Mouse (Mus musculus) hindbrain, postnatal 0 days (tissue): ENCODE measurements around the gene Omd. TPM values are rescaled to one million over a fixed set of nuclear protein-coding genes. Genes with fewer than 3 reads are reported as not detected.

Experiments
- ATAC-seq: fragments of 200-750 bp; cut with Nextera tagmentation; 2 replicates; pipeline ENCODE4 v1.8.0; 2017; ENCODE audit warnings: mild to moderate bottlenecking, moderate TSS enrichment, moderate library complexity
- DNase-seq: peaks from one replicate; pipeline ENCODE4 v3.0.0-alpha.2; 2015; ENCODE audit warnings: low spot score
- H3K27ac ChIP-seq: fragments of 300-500 bp; sonication (generic); 2 replicates; pipeline ENCODE4 v1.5.1; 2014; ENCODE audit warnings: mild to moderate bottlenecking
- H3K27me3 ChIP-seq: fragments of 300-500 bp; sonication (generic); 2 replicates; pipeline ENCODE4 v1.6.1; 2014; ENCODE audit warnings: low read length, mixed read lengths; ENCODE audit not compliant: insufficient read depth
- H3K36me3 ChIP-seq: fragments of 300-500 bp; sonication (generic); 2 replicates; pipeline ENCODE4 v1.6.1; 2014; ENCODE audit warnings: low read length, mixed read lengths; ENCODE audit not compliant: insufficient read depth
- H3K4me1 ChIP-seq: fragments of 300-500 bp; sonication (generic); 2 replicates; pipeline ENCODE4 v1.6.1; 2014; ENCODE audit warnings: antibody characterized with exemption, low read length, mixed read lengths; ENCODE audit not compliant: insufficient read depth
- H3K4me2 ChIP-seq: fragments of 300-500 bp; sonication (generic); 2 replicates; pipeline ENCODE4 v1.6.1; 2014; ENCODE audit warnings: low read depth, mild to moderate bottlenecking, low read length, moderate library complexity, mixed read lengths
- H3K4me3 ChIP-seq: fragments of 300-500 bp; sonication (generic); 2 replicates; pipeline ENCODE4 v1.5.1; 2014; ENCODE audit warnings: low read length
- H3K9ac ChIP-seq: fragments of 300-500 bp; sonication (generic); replicated peaks from 2 replicates; pipeline ENCODE4 v1.6.1; 2014; ENCODE audit warnings: mild to moderate bottlenecking, low read length, moderate library complexity, mixed read lengths
- H3K9me3 ChIP-seq: fragments of 300-500 bp; sonication (generic); 2 replicates; pipeline ENCODE4 v1.6.1; 2016; ENCODE audit warnings: low read length, mixed read lengths
- CTCF ChIP-seq: IDR thresholded peaks from 2 replicates; pipeline ENCODE4 v1.5.1; 2016; ENCODE audit warnings: antibody characterized with exemption, control low read depth, low read depth
- WGBS: fragments of 180-500 bp; shearing (Covaris S2); extraction: QIAGEN DNeasy Blood & Tissue Kit; methylation state at CpG from one replicate; pipeline ENCODE4 v1.1.7; 2014; 5-methylcytosine and 5-hydroxymethylcytosine counted together
- polyA plus RNA-seq: library from polyadenylated mRNA; unstranded; fragments of >200 nt; fragmentation: Nextera tagmentation; extraction: Ambion mirVana; gene quantifications from 2 replicates; pipeline ENCODE4 v1.2.1, GENCODE M21; 2015
- total RNA-seq: library from RNA; depleted of rRNA; stranded (reverse); fragments of >200 nt; gene quantifications from 2 replicates; pipeline ENCODE4 v1.2.3, GENCODE M21; 2014; rRNA removed

Omd gene
- total RNA-seq (1.4 and 1.5 TPM in 2 replicates), polyA plus RNA-seq (1.4 and 2.0 TPM in 2 replicates)

- WGBS, result 76% methylated on average over 8 of the region's 8 CpGs
- no peaks in the 10 kb centered on the region for H3K9me3 ChIP-seq
- DNase-seq (no peak), ATAC-seq (no peak)
- TF ChIP-seq CTCF, result no peak
- H3K27me3 ChIP-seq, result no peaks in the 10 kb centered on the region
- no peak within 1 kb of the TSS for H3K9ac ChIP-seq
- H3K4me2 ChIP-seq, result no peak within 1 kb of the TSS
- no peaks in the 10 kb centered on the region for H3K36me3 ChIP-seq
- H3K4me3 ChIP-seq, result no peak within 1 kb of the TSS
- H3K27ac ChIP-seq, result no peak within 1 kb of the TSS
- H3K4me1 ChIP-seq, result no peaks in the 10 kb centered on the region
Measured at GRCm38 (mm10) chr13:49581541-49582530, at the start of gene Omd. Gene Omd (plus strand): TSS chr13:49582462.

- Histone ChIP-seq H3K4me3 (no peak overlapping the region), H3K9me3 (no peaks in the 10 kb centered on the region), H3K4me2 (no peak overlapping the region), H3K27ac (no peak overlapping the region), H3K27me3 (no peaks in the 10 kb centered on the region), H3K4me1 (no peaks in the 10 kb centered on the region), H3K36me3 (no peaks in the 10 kb centered on the region), H3K9ac (no peak overlapping the region)
- whole genome bisulfite sequencing, result 98% methylated on average over 1 of the region's 1 CpGs
- ATAC-seq, result no peak
- TF ChIP-seq CTCF, result no peak
- no peak for DNase-seq
Measured at GRCm38 (mm10) chr13:49536946-49537345, 45.3 kb upstream of the Omd start.

- Histone ChIP-seq H3K9me3 (no peaks in the 10 kb centered on the region), H3K4me1 (no peaks in the 10 kb centered on the region), H3K9ac (no peak overlapping the region), H3K27me3 (no peaks in the 10 kb centered on the region), H3K27ac (no peak overlapping the region), H3K4me3 (no peak overlapping the region), H3K4me2 (no peak overlapping the region), H3K36me3 (no peaks in the 10 kb centered on the region)
- DNase-seq, result no peak
- 88% methylated on average over 1 of the region's 1 CpGs for WGBS
- no peak for ATAC-seq
- no peak for TF ChIP-seq CTCF
Measured at GRCm38 (mm10) chr13:49538693-49539092, 43.6 kb upstream of the Omd start.

GRCm38 (mm10) chr13:49544279-49544678 lies 38.0 kb upstream of the Omd start, which contains the start of gene Aspn:
Gene Aspn (plus strand): TSS chr13:49544443.
- ATAC-seq, result no peak
- TF ChIP-seq CTCF, result no peak

GRCm38 (mm10) chr13:49545646-49546045 lies 36.6 kb upstream of the Omd start:
- Histone ChIP-seq H3K9ac (no peak overlapping the region), H3K4me2 (no peak overlapping the region), H3K36me3 (no peaks in the 10 kb centered on the region), H3K27ac (no peak overlapping the region), H3K4me1 (no peaks in the 10 kb centered on the region), H3K4me3 (no peak overlapping the region), H3K27me3 (no peaks in the 10 kb centered on the region), H3K9me3 (no peaks in the 10 kb centered on the region)
- ATAC-seq (no peak), DNase-seq (no peak)
- no peak for TF ChIP-seq CTCF
- WGBS, result 76% methylated on average over 3 of the region's 3 CpGs

More at GRCm38 (mm10) chr13:49544279-49544678, 38.0 kb upstream of the Omd start, which contains the start of gene Aspn:
- Histone ChIP-seq H3K36me3 (no peaks in the 10 kb centered on the region), H3K4me1 (no peaks in the 10 kb centered on the region), H3K4me2 (no peak within 1 kb of the TSS), H3K27me3 (no peaks in the 10 kb centered on the region), H3K9ac (no peak within 1 kb of the TSS), H3K4me3 (no peak within 1 kb of the TSS), H3K9me3 (no peaks in the 10 kb centered on the region), H3K27ac (no peak within 1 kb of the TSS)
- 69% methylated on average over 3 of the region's 3 CpGs for WGBS
- no peak for DNase-seq

- no peaks in the 10 kb centered on the region for H3K36me3 ChIP-seq
- H3K4me3 ChIP-seq, result no peak overlapping the region
- no peaks in the 10 kb centered on the region for H3K27me3 ChIP-seq
- no peaks in the 10 kb centered on the region for H3K9me3 ChIP-seq
- WGBS, result 90% methylated on average over 1 of the region's 1 CpGs
- H3K9ac ChIP-seq, result no peak overlapping the region
- no peak overlapping the region for H3K27ac ChIP-seq
- TF ChIP-seq CTCF, result no peak
- DNase-seq (no peak), ATAC-seq (no peak)
- H3K4me2 ChIP-seq, result no peak overlapping the region
- H3K4me1 ChIP-seq, result no peaks in the 10 kb centered on the region
Measured at GRCm38 (mm10) chr13:49546517-49546916, 35.7 kb upstream of the Omd start.
